ENCODE assay signal across 20 mouse cellular contexts in genomic region chr1:153269681-153270080, GRCm38 (mm10).
"Had no signal": no experiment of that assay in that cellular context is flagged by ENCODE, and none has a peak within 500 bp of the region (broad histone marks: within the 10 kb centered on the region; RNA-seq: fewer than 3 reads in every experiment).

No protein-coding gene starts in this region.

- H3K4me2 ChIP-seq: kidney, embryonic 15.5 days; liver, embryonic 12.5 days; liver, embryonic 15.5 days; midbrain, embryonic 11.5 days; neural tube, embryonic 12.5 days; neural tube, embryonic 15.5 days; stomach, embryonic 15.5 days had no signal

- H3K9me3 ChIP-seq: kidney, embryonic 15.5 days; liver, embryonic 12.5 days; liver, embryonic 15.5 days; neural tube, embryonic 12.5 days; neural tube, embryonic 15.5 days; stomach, embryonic 15.5 days had no signal

- H3K36me3 ChIP-seq: liver, embryonic 12.5 days; liver, embryonic 15.5 days; neural tube, embryonic 12.5 days; neural tube, embryonic 15.5 days; stomach, embryonic 15.5 days had no signal

- H3K4me3 ChIP-seq: kidney, embryonic 15.5 days; left cerebral cortex, adult 2 months; liver, embryonic 12.5 days; liver, embryonic 15.5 days; neural tube, embryonic 12.5 days; neural tube, embryonic 15.5 days; stomach, embryonic 15.5 days had no signal

- H3K27ac ChIP-seq: kidney, embryonic 15.5 days; left cerebral cortex, adult 2 months; liver, embryonic 12.5 days; liver, embryonic 15.5 days; neural tube, embryonic 12.5 days; neural tube, embryonic 15.5 days had no signal

- H3K9ac ChIP-seq: kidney, embryonic 15.5 days; liver, embryonic 12.5 days; liver, embryonic 15.5 days; neural tube, embryonic 12.5 days; neural tube, embryonic 15.5 days; stomach, embryonic 15.5 days had no signal

- H3K27me3 ChIP-seq: kidney, embryonic 15.5 days; liver, embryonic 12.5 days; liver, embryonic 15.5 days; neural tube, embryonic 12.5 days; neural tube, embryonic 15.5 days; stomach, embryonic 15.5 days had no signal

- DNase-seq: kidney, adult 8-10 months; kidney, postnatal 10 days; kidney, postnatal 36 days; layer of hippocampus, postnatal 36 days; lung, adult 18-20 months; lung, postnatal 10 days; lung, postnatal 36 days; midbrain, embryonic 14.5 days; right cerebral cortex, adult 18-20 months; right cerebral cortex, postnatal 14 days; spleen, adult 18-20 months; thymus, postnatal 25 days had no signal

- ATAC-seq: liver, embryonic 12.5 days had no signal
